Mouse (Mus musculus): ENCODE measurements around the gene Snapc4. TPM values are rescaled to one million over a fixed set of nuclear protein-coding genes. Genes with fewer than 3 reads are reported as not detected.

Snapc4 gene
- polyA plus RNA-seq, 1 experiment from 2014 or later, result 14.8 TPM

- Histone ChIP-seq H3K4me3 (ENCODE audit: low read length) (no peak overlapping the region), H3K9me3 (replicated peaks; ENCODE audit: control insufficient read depth, low read length) (no peaks in the 10 kb centered on the region), H3K4me2 (ENCODE audit: low read depth, low read length) (peak overlapping the region; percentile 74), H3K27me3 (ENCODE audit: control insufficient read depth, insufficient read depth, low read length) (no peaks in the 10 kb centered on the region), H3K9ac (ENCODE audit: low read length) (peak overlapping the region; percentile 80), H3K27ac (ENCODE audit: low read length) (peak overlapping the region; percentile 98), H3K36me3 (ENCODE audit: control insufficient read depth, insufficient read depth) (peaks cover 3% of the 10 kb centered on the region; the same call in 1 of the 2 replicates), H3K4me1 (ENCODE audit: control insufficient read depth, insufficient read depth, low read length) (peaks cover 46% of the 10 kb centered on the region)
- WGBS, result 75% methylated on average over 8 of the region's 13 CpGs
- ATAC-seq (replicated peaks; ENCODE audit: extremely low read depth, insufficient read depth, low FRiP score), result no peak
Measured at GRCm38 (mm10) chr2:26338302-26339203, 41.9 kb downstream of the Snapc4 start.

- Histone ChIP-seq H3K9ac (ENCODE audit: low read length) (no peak overlapping the region; the same call in 1 of the 2 replicates), H3K36me3 (ENCODE audit: control insufficient read depth, insufficient read depth) (peaks cover 21% of the 10 kb centered on the region)
Measured at GRCm38 (mm10) chr2:26330702-26331101, 49.8 kb downstream of the Snapc4 start.

GRCm38 (mm10) chr2:26330056-26330468, 50.4 kb downstream of the Snapc4 start:
- peak overlapping the region; percentile 82 for H3K27ac ChIP-seq (ENCODE audit: low read length)
- peak; percentile 51; the same call in 1 of the 2 replicates for ATAC-seq (replicated peaks; ENCODE audit: extremely low read depth, insufficient read depth, low FRiP score)
- WGBS, result 74% methylated on average over 4 of the region's 4 CpGs
- no peak overlapping the region for H3K4me2 ChIP-seq (ENCODE audit: low read depth, low read length)
- peaks cover 21% of the 10 kb centered on the region for H3K36me3 ChIP-seq (ENCODE audit: control insufficient read depth, insufficient read depth)
- no peaks in the 10 kb centered on the region for H3K27me3 ChIP-seq (ENCODE audit: control insufficient read depth, insufficient read depth, low read length)
- peaks cover 22% of the 10 kb centered on the region for H3K4me1 ChIP-seq (ENCODE audit: control insufficient read depth, insufficient read depth, low read length)
- H3K9me3 ChIP-seq (replicated peaks; ENCODE audit: control insufficient read depth, low read length), result no peaks in the 10 kb centered on the region
- peak overlapping the region; percentile 18 for H3K9ac ChIP-seq (ENCODE audit: low read length)
- H3K4me3 ChIP-seq (ENCODE audit: low read length), result no peak overlapping the region

More at GRCm38 (mm10) chr2:26330702-26331101, 49.8 kb downstream of the Snapc4 start:
- H3K4me3 ChIP-seq (ENCODE audit: low read length), result no peak overlapping the region
- no peak for ATAC-seq (replicated peaks; ENCODE audit: extremely low read depth, insufficient read depth, low FRiP score)
- no peak overlapping the region; the same call in 1 of the 2 replicates for H3K27ac ChIP-seq (ENCODE audit: low read length)
- 76% methylated on average over 6 of the region's 6 CpGs for WGBS
- H3K4me1 ChIP-seq (ENCODE audit: control insufficient read depth, insufficient read depth, low read length), result peaks cover 15% of the 10 kb centered on the region
- H3K27me3 ChIP-seq (ENCODE audit: control insufficient read depth, insufficient read depth, low read length), result no peaks in the 10 kb centered on the region
- no peaks in the 10 kb centered on the region for H3K9me3 ChIP-seq (replicated peaks; ENCODE audit: control insufficient read depth, low read length)
- no peak overlapping the region for H3K4me2 ChIP-seq (ENCODE audit: low read depth, low read length)

- Histone ChIP-seq H3K4me1 (ENCODE audit: control insufficient read depth, insufficient read depth, low read length) (peaks cover 27% of the 10 kb centered on the region), H3K4me3 (ENCODE audit: low read length) (no peak overlapping the region), H3K36me3 (ENCODE audit: control insufficient read depth, insufficient read depth) (peaks cover 24% of the 10 kb centered on the region), H3K9ac (ENCODE audit: low read length) (peak overlapping the region; percentile 18), H3K9me3 (replicated peaks; ENCODE audit: control insufficient read depth, low read length) (no peaks in the 10 kb centered on the region), H3K4me2 (ENCODE audit: low read depth, low read length) (no peak overlapping the region), H3K27ac (ENCODE audit: low read length) (peak overlapping the region; percentile 82), H3K27me3 (ENCODE audit: control insufficient read depth, insufficient read depth, low read length) (no peaks in the 10 kb centered on the region)
- 50% methylated on average over 8 of the region's 8 CpGs for WGBS
- ATAC-seq (replicated peaks; ENCODE audit: extremely low read depth, insufficient read depth, low FRiP score), result peak; percentile 85
Measured at GRCm38 (mm10) chr2:26329402-26329801, 51.1 kb downstream of the Snapc4 start.

- H3K4me1 ChIP-seq (ENCODE audit: control insufficient read depth, insufficient read depth, low read length), result peaks cover 38% of the 10 kb centered on the region
- H3K9me3 ChIP-seq (replicated peaks; ENCODE audit: control insufficient read depth, low read length), result no peaks in the 10 kb centered on the region
- ATAC-seq (replicated peaks; ENCODE audit: extremely low read depth, insufficient read depth, low FRiP score), result no peak
- H3K4me3 ChIP-seq (ENCODE audit: low read length), result no peak overlapping the region
- H3K9ac ChIP-seq (ENCODE audit: low read length), result no peak overlapping the region
- 91% methylated on average over 4 of the region's 4 CpGs for WGBS
- H3K4me2 ChIP-seq (ENCODE audit: low read depth, low read length), result no peak overlapping the region
- H3K27me3 ChIP-seq (ENCODE audit: control insufficient read depth, insufficient read depth, low read length), result no peaks in the 10 kb centered on the region
- H3K27ac ChIP-seq (ENCODE audit: low read length), result no peak overlapping the region
- H3K36me3 ChIP-seq (ENCODE audit: control insufficient read depth, insufficient read depth), result peaks cover 29% of the 10 kb centered on the region
Measured at GRCm38 (mm10) chr2:26327852-26328251, 52.6 kb downstream of the Snapc4 start.

- no peaks in the 10 kb centered on the region for H3K9me3 ChIP-seq (replicated peaks; ENCODE audit: control insufficient read depth, low read length)
- H3K4me3 ChIP-seq (ENCODE audit: low read length), result no peak overlapping the region
- H3K36me3 ChIP-seq (ENCODE audit: control insufficient read depth, insufficient read depth), result peaks cover 23% of the 10 kb centered on the region
- H3K27ac ChIP-seq (ENCODE audit: low read length), result peak overlapping the region; percentile 76
- 55% methylated on average over 15 of the region's 15 CpGs for WGBS
- H3K4me2 ChIP-seq (ENCODE audit: low read depth, low read length), result 0 out of 2 replicates have a peak overlapping the region, but pooled peaks have one; percentile 19
- H3K9ac ChIP-seq (ENCODE audit: low read length), result peak overlapping the region; percentile 42
- H3K4me1 ChIP-seq (ENCODE audit: control insufficient read depth, insufficient read depth, low read length), result peaks cover 43% of the 10 kb centered on the region
- no peaks in the 10 kb centered on the region for H3K27me3 ChIP-seq (ENCODE audit: control insufficient read depth, insufficient read depth, low read length)
- ATAC-seq (replicated peaks; ENCODE audit: extremely low read depth, insufficient read depth, low FRiP score), result peak; percentile 64; the same call in 1 of the 2 replicates
Measured at GRCm38 (mm10) chr2:26325386-26326181, 54.9 kb downstream of the Snapc4 start.

- Histone ChIP-seq H3K9ac (ENCODE audit: low read length) (peak overlapping the region; percentile 39; the same call in 1 of the 2 replicates), H3K4me2 (ENCODE audit: low read depth, low read length) (0 out of 2 replicates have a peak overlapping the region, but pooled peaks have one; percentile 19), H3K4me3 (ENCODE audit: low read length) (no peak overlapping the region), H3K4me1 (ENCODE audit: control insufficient read depth, insufficient read depth, low read length) (peaks cover 43% of the 10 kb centered on the region), H3K36me3 (ENCODE audit: control insufficient read depth, insufficient read depth) (peaks cover 23% of the 10 kb centered on the region), H3K27ac (ENCODE audit: low read length) (peak overlapping the region; percentile 83), H3K9me3 (replicated peaks; ENCODE audit: control insufficient read depth, low read length) (no peaks in the 10 kb centered on the region), H3K27me3 (ENCODE audit: control insufficient read depth, insufficient read depth, low read length) (no peaks in the 10 kb centered on the region)
- 36% methylated on average over 2 of the region's 2 CpGs for WGBS
- ATAC-seq (replicated peaks; ENCODE audit: extremely low read depth, insufficient read depth, low FRiP score), result peak; percentile 30; the same call in 1 of the 2 replicates
Measured at GRCm38 (mm10) chr2:26324917-26325316, 55.5 kb downstream of the Snapc4 start.

- H3K27ac ChIP-seq (ENCODE audit: low read length), result peak overlapping the region; percentile 83
Measured at GRCm38 (mm10) chr2:26323589-26324325, 56.7 kb downstream of the Snapc4 start.

More at GRCm38 (mm10) chr2:26323589-26324325, 56.7 kb downstream of the Snapc4 start:
- Histone ChIP-seq H3K27me3 (ENCODE audit: control insufficient read depth, insufficient read depth, low read length) (no peaks in the 10 kb centered on the region), H3K4me1 (ENCODE audit: control insufficient read depth, insufficient read depth, low read length) (peaks cover 37% of the 10 kb centered on the region), H3K4me3 (ENCODE audit: low read length) (no peak overlapping the region), H3K9ac (ENCODE audit: low read length) (no peak overlapping the region), H3K4me2 (ENCODE audit: low read depth, low read length) (0 out of 2 replicates have a peak overlapping the region, but pooled peaks have one; percentile 14), H3K9me3 (replicated peaks; ENCODE audit: control insufficient read depth, low read length) (no peaks in the 10 kb centered on the region), H3K36me3 (ENCODE audit: control insufficient read depth, insufficient read depth) (peaks cover 23% of the 10 kb centered on the region)
- WGBS, result 68% methylated on average over 13 of the region's 13 CpGs
- ATAC-seq (replicated peaks; ENCODE audit: extremely low read depth, insufficient read depth, low FRiP score), result peak; percentile 73

All from heart, embryonic 16.5 days (tissue).